Mouse (Mus musculus): ENCODE results near the gene Cd5.

Gene Cd5

DNA sequence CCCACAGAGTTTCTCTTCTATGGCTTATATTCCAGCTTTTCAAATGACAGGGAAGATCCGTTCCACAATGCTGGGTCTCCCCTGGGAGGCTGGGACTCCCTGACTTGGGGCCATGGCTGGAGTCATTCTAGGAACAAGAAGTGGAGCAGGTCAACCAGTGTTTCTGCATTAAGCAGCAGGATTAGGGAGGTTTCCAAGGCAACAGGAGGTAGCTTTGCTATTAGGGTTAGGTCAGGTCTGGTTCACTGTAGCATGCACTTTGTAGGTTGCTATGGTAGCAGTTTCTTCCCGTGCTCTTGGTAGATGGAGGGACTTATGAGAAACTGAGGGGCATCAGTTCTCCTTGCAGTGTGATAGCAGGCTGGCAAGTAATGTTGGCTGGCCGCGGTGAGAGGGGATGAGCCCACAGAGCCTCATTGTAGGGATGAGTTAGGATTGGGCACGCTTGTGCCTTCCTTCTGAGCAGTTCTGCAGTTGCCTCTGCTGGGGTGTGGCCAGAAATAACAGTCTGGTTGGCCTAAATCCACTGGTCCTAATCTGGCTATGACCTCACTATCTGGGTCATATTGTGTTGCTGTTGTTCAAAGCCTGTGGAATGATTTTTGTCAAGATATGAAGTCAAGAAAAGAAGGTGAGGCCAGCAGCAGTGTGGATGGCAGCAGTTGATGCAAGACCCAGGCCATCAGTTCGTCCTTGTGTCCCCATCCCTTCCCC, 37.6 kb downstream of the Cd5 start:
- DNase-seq (ENCODE audit: low spot score) = peak; percentile 57

DNA sequence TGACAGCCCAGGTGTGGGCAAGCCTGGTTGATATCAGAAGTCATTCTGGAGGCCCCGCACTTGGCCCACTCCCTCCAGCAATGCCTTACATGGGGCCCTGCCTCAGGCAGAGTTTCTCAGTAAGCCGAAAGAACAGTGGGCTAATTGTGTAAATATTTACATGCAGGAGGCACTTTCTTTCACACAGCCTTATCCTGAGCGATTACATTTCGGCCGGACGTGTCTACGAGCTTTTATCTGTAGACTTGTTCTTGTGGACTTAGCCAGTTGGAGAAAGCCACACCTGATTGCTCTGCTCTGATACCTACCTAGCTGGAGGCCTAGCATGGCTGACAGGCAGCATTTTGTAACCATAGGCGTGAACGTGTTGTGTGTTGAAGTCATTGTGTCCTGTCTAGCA, 39.0 kb downstream of the Cd5 start:
- DNase-seq (ENCODE audit: low spot score) = no peak

DNA sequence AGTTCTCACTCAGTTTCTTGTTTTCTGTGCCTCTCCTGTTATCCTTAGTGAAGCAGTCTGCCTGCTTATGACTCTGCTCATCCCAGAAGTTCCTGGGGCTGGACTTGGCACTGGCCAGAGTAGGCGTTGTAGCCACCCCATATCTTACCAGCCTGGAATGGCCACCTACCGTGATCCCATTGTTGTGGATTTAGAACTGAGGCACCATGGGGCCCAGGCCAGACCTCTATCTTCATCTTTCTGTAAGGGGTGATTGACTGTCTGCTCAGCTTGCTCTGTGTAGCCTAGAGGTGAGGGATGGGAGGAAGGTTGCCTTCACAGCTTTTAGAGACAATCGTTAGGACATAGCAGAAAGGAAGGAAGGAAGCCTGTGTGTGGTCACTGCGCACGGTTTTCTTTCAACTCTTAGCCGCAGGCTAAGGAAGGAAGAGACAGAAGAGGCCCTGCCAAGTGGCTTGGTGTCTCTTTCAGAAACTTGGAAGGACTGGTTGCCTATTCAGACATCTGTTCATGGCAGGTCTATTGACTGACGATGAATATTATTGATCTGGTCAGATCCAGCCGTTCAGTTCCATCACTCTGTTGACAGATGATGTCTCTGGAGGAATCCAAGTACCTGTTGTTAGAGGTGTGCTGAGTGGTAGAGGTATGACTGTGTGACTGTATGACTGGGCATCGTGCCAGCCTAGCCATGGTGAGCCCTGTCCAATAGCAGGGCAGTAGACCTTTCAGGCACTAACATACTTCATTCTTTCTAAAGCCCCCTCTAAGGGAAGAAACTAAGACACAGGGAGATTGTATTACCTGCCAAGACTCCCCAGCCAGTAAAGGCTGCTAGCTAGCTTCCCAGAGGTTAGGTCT, 40.4 kb downstream of the Cd5 start:
- no peak for DNase-seq (ENCODE audit: low spot score)

DNA sequence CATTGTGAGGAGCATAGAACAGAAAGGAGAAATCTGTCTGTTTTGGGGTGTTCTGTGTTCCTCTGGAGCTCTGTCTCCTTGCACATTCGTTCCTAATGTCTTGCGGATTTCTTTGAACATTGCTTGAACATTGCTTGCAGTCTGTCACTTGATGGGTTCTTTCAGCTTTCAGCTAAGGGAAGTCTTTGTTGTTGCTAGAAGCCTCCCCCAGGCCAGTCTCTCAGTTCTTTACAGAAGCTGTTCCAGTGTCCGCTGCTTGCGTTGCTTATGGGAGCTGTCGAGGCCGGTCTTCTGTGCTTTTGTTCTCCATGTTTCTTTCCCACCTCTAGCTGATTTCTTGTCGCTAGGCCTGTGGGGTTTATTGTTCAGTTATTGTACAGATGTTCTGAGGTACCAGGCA, 43.0 kb downstream of the Cd5 start:
- DNase-seq (ENCODE audit: low spot score) = peak; percentile 22

DNA sequence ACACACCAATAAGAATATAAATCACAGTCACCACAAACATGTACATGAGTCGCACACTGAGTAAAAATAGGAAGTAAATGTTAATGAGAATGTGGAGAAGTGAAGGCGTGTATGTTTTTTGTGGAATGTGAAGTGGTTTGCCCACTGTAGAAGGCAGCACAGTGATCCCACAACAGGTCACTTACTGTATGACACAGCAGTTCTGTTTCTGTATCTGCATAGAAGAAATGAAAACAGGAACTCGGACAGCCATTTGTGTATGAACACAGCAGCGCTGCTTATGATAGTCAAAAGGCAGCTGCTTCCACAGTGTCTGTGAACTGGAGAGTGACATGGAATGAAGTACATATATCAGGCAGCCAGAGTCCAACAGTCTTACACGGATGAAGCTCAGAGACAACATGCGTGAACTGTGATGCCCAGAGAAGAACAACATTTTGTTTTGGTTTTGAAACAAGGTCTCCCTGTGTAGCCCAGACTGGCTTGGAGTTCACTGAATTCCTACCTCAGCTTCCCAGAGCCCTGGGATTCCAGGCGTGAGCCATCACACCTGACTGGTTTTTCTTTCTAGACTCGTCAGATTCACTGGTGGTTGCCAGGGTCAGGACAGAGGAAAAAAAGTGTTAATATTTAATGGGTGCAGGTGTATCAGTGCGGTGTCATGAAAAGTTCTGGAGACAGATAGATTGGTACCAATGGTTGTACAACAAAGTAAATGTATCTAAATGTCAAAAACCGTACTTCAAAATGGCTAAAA, 44.7 kb downstream of the Cd5 start:
- DNase-seq (ENCODE audit: low spot score) = no peak

DNA sequence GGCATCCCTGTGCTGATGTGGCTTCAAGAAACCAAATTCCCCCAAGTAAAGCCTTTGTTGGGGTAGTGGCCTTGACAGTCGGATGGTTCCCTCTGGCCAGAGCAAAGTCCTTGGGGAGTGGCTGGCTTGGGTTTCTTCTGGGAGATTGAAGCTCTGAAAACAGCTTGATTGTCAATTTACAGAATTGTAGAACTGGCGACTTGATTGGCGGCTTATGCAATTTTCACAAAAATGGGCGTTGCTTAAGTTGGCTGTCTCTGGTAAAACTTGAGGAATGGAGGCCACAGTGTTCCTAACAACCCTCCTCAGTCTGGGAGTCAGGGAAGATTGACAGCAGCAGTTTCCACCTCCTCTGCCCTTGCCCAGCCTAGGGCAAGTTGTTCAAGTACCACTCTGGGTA, 46.4 kb downstream of the Cd5 start:
- DNase-seq (ENCODE audit: low spot score) = no peak

DNA sequence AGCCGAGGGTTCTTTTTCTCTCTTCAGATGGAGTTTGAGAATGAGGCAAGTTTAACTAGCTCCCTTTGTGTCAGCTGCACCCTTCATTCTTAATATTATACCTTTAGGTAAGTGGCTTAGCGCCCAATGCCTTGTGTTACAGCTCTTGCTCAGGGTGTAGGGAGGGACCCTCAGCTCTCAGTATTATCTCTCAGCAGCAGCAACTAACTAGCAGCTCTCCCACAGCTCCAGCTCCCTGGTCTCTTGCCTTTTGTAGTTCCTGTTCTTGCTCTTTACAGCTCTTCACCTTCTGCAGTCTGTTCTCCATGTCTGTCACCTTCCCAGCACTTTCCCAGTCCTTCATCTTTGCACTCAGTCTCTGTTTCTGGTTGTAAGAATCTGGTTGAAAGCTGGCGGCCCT, 47.1 kb downstream of the Cd5 start:
- no peak for DNase-seq (ENCODE audit: low spot score)

DNA sequence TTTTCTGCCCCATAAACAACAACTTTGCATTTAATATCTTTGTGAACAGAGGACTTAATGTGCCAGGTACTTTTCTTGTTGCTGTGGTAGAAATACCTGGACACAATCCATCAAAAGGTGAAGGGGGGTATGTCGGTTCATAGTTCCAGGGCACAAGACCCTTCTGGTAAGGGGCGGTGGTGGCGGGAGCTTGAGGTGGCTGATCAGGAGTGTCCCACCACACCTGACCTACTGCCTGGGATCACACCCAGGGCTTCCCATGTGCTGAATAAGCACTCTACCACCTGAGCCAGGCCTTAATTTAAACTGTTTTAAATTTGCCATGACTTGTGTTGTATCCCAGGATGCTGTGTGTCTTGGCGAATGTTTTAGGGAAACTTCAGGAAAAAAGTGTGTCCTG, 47.7 kb downstream of the Cd5 start:
- DNase-seq (ENCODE audit: low spot score) = no peak

DNA sequence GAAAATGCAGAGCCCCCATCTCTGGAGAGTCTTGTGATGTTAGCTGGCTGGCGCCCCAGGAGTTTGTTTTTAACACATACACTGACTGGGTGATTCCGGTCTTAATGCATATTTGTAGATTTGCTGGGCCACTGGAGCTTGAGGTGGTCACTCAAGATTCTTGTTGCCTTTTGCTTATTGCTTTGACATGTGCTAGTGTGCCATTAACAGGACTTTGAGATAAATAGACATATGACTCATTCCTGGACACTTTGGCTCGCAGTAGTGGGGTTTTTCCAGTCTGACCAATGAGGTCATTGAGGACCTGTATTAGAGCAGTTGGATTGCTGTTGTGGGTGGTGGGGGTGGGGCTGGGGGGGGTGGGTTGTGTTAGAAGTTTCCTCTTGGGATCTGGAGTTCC, 48.5 kb downstream of the Cd5 start:
- no peak for DNase-seq (ENCODE audit: low spot score)

DNA sequence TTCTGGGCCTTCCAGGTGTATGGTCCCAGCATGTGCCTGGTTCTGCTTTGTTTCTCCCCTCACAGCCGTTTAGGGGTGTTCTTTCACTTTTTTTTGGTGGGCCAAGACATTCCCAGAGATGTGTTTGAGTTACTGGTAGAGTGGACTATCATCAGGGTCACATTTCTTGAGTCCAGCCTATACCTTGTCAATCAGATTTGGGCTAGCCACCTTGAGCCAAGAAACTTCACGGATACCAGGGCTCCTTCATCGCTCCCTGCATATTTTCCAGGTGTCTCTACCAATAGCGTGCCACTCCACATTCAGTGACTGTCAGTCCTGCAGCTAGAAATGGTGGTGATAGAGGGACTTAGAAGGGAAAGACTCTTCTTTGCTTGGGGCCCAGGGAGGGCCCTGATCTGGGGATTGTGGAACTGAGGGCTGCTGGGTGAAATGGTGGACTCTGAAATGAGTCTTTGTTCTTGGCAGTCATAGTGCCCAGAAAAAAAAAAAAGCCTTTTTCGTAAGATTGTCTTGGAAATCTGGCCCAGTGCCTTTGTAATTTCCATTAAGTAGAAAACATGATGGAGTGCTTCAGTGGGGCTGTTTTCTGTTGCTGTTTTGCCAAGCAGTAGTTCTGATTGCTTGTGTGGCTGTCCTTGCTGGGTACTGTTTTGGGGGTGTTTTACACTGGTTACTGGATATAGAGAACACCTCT, 49.2 kb downstream of the Cd5 start:
- DNase-seq (ENCODE audit: low spot score) = no peak

DNA sequence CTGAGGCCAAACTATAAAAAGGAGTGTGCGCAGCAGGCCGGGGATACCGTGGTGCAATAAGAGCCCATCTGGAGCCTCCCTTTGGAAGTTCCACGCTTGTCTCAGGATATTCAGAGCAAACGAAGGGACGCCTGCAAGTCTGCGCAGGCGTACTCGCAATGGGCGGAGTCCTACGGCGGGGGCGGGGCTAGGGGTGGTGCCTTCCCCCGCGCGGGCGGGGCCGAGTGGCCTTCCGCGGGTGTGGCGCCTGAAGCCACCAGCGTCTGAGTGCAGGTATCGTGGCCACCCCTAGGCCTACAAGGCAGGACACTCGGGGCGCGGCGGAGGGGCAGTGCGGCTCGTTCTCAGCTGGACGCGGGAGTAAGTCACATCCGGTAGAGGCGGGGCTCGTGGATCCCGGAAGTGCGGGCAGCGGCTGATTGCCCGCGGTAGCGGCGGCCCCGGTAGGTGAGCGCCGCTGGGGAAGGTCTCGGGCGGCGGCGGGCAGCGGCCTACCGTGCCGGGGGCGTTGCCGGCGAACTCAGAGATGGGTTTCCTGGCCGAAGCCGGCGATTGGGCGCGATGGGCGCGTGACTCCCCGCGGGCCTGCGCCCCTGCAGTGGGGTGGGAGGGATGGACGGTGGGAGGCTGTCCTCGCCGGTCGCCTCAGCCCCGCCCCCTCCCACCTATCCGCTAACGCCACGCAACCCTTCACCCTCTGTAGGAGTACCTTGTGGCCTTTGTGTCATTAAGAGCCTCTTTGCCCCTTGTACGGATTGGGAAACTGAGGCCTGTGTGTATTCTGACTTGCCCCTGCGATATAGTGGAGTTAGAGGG, 50.1 kb downstream of the Cd5 start, which contains the start of gene Vps37c:
TSS of gene Vps37c (plus strand) at position 199 of the 816 bp plus-strand sequence.
- DNase-seq (ENCODE audit: low spot score) = peak; percentile 86

DNA sequence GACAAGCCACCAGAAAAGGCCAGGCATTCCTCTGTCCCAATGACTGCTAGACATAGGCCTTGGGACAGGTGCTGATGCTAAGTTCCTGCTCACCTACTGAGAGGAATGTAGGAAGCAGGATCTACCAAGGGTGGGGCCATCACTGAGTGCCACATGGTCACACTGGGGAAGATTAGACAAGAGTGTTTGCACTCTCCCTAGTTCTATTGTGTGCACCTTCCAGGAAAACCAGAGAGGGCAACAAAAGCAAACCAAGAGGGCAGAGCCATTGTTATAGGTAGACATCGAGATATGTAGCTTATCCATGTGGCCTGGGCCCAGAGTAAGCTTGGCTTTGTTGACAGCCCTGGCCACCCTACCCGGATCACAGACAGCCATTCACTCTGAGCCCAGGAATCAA, 53.1 kb downstream of the Cd5 start:
- DNase-seq (ENCODE audit: low spot score) = no peak

DNA sequence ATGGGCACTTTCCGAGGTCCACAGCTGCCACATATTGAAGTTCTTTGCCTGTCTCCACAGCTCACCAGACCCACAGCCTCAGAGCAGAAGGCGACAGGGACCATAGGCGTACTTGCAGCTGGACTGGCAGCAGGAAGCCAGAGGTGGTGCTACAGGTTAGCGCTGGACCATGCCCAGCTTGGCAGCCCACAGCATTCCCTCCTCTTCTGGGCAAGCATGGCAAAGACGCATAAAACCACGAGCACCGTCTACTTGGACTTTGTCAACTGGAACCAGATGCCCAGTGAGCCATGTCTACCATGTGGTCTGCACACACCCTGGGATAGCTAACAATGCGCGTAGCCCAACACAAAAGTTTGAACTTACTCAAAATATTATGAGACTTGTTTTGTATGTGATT, 53.7 kb downstream of the Cd5 start:
- no peak for DNase-seq (ENCODE audit: low spot score)

DNA sequence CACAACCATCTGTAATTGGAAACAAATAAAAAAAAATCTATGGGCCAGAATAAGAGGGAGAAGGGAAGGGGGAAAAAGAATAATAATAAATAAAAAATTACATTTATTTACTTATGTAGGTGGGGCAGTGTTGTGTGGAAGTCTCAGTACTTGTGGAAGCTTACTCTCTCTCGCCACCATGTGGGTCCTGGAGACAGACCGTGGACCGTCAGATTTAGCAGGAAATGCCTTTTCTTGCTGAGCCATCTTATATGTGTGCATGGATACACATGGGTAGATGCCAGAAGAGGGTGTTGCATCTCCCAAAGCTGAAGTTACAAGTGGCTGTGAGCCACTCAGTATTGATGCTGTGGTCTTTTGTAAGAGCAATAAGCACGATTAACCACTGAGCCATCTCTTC, 57.2 kb downstream of the Cd5 start:
- DNase-seq (ENCODE audit: low spot score) = no peak

DNA sequence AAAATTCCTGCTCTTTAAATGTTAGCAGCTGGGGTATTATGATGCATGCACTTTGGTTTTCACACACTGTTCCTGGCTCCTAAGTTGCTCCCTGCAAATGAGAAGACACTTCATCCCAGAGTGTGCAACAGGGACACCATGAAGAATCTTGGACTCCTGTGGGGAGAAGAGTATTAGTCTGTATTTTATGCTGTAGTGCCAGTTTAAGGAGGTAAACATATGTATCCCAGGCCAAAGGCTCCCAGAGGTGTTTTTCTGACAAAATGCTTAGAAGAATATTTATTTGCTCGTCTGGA, 60.1 kb downstream of the Cd5 start:
- no peak for DNase-seq (ENCODE audit: low spot score)

DNA sequence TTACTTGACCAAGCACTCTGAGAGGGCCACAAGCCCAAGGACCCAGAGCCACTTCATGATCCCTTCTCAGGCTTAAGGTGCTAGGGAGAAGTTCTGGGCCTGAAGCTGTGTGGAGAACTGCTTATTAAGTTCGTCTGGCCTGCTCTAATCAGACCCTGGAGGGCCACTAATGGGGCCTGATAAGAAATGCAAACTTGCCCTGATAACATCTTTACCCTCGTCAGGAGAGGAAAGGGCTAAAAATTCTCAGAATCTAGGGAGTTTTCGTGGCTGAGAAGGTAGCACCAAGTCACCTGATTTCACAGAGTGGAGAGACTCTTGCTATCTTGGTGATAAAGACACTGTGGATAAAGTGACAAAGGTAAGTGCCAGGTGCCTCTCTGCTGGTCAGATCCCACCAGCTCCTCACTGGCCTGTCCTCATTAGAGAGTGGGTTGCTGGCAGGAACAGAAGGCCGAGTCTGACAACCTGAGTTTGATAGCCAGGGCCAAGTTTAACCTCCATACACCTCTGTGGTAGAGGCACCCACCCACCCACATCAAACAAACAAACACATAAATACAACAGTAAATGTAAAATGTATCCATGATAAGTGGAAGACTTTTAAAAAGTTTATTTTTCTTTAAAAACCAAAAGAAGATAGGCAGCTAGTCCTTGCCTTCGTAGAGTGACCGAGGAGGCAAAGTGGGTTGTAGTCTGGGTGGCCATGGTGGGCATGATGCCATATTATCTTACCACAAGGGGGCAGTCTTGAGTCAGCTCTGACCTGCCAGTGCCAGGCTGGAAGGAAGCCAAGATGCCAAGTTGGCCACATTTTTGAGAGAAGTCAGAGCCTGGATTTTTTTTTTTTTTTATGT, 60.7 kb downstream of the Cd5 start, which contains the start of gene Pga5:
TSS of gene Pga5 (minus strand) at position 157 of the 857 bp plus-strand sequence.
- DNase-seq (ENCODE audit: low spot score) = peak; percentile 82

DNA sequence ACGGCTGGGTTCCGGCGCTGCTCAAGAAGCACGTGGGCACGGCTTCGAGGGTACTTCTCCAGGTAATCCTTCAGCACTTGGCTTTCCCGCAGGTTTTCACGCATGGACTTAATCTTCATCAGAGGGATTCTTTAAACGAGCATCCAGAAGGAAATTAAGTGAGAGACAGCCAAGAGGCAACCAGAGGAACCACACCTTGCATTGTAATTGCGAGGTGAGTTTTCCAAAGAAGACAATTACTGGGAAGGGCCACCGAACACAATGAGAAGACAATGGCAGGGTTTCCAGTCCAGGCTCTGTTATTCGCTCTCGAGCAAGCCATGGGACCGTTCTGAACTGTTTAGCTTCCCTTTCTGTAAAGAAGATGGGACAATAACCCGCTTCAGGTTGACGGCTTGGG, 62.1 kb downstream of the Cd5 start:
- DNase-seq (ENCODE audit: low spot score) = no peak

DNA sequence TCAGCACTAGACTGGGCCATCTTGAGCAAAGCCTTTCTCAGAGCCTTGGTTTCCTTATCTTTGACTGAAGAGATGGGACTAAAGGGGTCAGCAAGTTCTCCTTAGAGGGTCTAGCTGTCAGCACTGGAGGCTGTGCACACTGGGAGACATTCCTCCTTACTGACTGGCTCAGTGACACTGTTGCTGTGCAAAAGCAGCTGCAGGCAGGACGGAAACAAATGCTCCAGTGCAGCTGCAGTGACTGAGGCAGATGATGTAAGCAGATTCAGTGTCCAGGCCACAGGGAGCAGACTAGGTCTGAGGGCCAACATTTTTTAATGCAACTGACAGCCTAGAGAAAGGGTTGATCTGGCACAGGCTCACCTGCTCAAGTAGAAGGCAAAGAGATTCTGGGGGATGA, 65.5 kb downstream of the Cd5 start:
- DNase-seq (ENCODE audit: low spot score) = peak; percentile 16

DNA sequence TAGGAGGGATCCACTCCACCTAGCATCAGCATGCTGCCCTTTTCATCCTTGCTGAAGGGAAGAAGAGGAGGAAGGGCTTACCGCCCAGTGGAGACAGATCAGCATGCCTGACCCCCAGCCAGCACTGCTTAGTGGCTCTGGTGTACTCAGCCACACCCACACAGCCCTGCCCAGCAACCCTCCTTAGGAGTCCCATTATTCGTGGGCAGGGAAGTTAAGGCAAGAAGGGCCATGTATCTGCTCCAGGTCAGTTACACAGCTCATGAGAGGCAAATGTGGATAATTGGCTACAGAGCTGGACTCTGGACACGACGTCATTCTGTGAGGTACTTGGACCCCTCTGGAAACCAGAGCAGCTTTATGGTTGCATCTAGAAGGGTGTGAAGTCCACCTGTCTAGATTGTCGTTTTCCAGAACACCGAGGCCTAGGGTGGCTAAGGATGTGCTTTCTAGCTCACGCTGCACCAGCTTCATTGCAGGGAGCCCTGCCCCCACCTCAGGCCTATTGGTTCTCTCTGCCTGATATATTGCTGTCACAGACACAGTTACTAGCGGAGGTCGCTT, 66.9 kb downstream of the Cd5 start:
- DNase-seq (ENCODE audit: low spot score) = no peak

DNA sequence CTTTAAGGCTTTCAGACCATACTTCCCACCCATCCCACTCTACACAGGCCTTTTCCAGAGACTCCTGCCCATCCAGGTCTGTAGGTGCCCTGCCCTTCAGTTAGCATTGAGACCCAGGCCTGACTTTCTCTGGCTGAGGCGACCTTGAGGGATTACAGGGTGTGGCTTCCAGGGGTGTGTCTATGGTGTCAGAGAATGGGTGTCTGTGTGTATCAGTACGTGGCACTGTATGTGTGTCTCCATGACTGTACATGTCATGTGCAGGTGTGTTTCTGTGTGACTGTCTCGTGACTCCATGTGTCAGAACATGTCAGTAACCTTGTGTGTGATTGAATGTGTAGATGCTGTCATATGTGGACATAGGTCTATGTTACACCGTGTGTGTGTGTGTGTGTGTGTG, 67.5 kb downstream of the Cd5 start:
- DNase-seq (ENCODE audit: low spot score) = no peak
